Mouse (Mus musculus): Measurements from ENCODE around the gene Ror2.

- TF ChIP-seq EP300 (optimal IDR thresholded peaks at IDR 0.05) (no peak), CTCF (IDR thresholded peaks at IDR 0.05; ENCODE audit: low read depth) (no peak)
Measured at GRCm38 (mm10) chr13:53226461-53226860, 59.5 kb downstream of the Ror2 start.
